Mouse (Mus musculus) heart, adult 9 months (tissue): ENCODE measurements around the gene Eif4h.
A peak's percentile ranks its signal among the peaks of the same experiment; 100 is the strongest.

Experiments used
- DNase-seq, 2 experiments: peaks; one replicate each; pipeline ENCODE4 v3.0.0; 2022; ENCODE audit warnings: low spot score in 2 of 2

Eif4h gene

DNA sequence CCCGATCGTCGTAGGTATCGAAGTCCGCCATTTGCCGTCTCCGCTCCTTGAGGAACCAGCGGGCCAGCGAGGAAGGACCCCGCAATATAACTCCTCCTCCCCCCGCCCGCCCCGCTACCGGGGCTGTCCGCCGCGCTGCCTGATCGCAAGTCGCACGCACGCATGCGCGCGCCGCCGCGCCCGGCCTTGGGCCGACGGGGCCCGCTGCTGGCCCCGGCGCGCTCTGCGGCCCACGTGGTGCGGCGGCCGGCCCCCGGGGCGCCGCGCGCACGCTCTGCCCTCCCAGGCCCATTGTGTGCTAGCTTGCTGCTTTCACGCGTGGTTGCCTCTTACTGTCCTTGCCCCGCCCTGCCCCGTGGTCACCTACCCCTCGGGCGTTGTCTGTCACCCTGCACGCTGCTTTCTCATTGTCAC, at the start of gene Eif4h:
Eif4h (minus strand) TSS at position 222 of the 414 bp plus-strand sequence.
- DNase-seq, result peak; percentile 96 to 97

DNA sequence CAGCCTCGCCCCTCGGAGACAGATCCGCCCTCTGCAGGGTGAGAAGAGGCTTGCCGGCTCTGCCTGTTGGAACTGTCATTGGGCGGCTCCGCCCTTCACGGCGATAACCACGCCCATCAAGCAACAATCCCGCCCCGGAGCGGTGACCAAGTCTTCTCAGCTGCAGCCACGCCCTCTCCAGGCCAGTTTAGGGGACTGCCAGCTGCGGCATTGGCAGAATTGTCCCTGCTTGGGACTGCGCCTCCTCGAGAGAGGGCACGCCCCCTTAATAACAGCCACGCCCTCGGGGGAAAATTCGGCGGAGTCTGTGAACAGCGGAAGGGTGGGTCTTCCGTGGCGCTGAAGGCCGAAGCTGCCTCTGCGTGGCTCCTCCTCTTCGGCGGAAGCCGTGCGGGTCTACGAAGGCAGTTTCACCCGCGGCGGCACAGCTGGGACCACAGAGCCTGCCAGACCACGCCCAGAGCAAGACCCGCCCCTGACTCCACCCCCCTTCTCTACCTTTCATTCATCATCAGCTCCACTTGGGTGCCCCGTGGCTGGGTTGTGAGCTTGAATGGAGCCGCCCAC, 49.5 kb upstream of the Eif4h start:
- DNase-seq, result peak; percentile 99 to 100

DNA sequence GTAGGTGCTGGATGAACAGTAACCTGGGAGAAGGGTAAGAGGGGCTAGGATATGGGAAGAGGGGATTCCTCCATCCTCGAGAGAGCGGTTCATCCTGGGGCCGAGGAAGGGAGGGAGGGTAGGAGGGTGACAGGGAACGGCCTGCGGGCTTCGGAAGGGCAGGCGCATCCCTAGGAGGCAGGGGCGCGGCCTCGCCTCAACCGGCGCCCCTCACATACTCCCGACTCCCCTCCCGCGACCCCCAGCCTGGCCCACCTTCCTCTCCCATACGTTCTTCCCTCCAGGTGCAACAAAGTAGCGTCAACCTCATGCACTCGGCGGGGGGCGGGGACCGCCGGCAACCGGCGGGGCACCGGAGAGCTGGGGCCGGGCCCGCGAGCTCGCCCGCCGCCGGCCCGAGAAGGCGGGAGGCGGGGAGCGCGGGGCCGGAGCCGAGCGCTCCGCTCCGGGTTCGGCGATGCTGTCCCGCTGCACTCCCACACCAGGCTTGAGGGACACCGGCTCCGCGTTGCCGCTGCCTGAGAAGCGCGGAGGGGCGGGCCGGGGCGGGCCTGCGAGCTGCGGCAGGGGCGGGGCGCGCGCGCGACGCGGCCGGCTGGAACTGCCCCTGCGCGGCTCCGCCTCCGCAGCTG, 48.9 kb upstream of the Eif4h start, which contains the start of gene Limk1:
Limk1 (minus strand) TSS at position 513 of the 632 bp plus-strand sequence.
- DNase-seq, result no peak

DNA sequence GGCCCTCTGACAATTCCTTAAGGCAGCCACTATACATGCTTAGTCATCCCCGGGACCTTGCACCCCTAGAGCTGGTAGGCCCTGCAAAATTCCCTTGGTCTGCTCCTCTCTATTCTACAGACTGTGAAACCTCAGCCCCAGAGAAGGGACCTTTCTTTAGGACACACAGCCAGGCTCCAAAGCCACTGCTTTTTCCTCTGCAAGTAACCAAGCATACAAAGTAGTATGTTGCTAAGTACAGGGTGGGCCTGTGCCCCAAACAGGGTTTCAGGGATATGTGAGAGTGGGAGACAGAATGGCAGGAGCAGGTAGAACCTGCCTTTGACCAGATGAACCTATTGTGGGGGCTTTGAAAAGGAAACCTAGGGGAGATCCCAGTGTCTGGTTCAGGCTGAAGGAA, 47.9 kb upstream of the Eif4h start:
- DNase-seq, result no peak

DNA sequence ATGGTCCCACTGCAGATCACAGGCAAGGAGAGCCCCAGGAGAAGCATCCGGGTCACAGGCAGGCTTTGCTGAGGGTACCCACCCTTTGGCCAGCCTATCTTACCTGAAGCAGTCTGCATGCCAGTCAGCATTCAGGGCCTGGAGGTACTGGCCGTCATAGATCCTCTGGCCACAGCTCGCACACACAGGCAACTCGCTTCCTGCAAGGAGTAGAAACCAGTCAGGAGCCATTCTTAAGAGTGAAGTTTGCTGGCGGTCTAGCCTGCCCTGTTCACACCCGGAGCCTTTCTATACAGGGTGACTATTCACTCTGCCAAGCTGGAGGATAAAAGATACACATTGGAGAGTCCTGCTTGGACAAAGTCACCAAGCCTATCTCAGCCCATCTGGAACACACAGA, 47.3 kb upstream of the Eif4h start:
- DNase-seq, result no peak

DNA sequence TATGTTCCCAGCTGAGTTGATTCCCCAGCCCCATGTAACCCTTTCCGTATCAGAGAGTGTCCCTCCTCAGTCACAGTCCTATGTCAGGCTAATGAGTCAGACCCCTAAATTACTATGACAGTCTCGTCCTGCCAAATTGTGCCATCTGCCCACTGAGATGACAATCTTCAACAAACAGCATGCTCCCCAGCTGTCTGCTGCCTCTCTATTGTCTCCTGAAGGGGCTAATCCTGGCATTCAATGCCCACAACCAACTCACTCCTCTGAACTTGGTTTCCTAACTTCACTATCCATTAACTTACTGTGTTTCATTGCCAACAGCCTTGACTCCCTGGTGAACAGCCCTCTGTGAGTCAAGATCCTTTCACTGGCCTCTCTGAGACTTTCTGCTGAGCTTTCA, 45.1 kb upstream of the Eif4h start:
- no peak for DNase-seq

DNA sequence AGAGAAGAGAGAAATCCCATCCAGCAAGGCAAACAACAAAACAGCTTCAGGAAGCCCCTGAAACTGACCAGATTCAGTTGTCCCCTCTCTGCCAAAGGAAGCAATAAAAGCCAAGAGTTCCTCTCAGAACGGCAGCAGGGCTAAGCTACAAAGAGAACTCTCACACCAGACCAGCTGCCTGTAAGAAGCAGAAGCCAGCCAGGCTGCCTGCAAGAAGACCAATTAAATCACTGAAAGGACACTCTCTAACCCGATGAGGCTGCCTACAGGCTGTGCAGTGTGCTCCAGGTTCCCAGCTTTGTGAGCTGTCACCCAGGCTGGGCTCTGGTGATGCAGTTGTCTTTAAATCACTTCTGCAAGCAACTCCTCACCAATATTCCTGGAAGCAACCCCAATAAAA, 44.5 kb upstream of the Eif4h start:
- no peak for DNase-seq

DNA sequence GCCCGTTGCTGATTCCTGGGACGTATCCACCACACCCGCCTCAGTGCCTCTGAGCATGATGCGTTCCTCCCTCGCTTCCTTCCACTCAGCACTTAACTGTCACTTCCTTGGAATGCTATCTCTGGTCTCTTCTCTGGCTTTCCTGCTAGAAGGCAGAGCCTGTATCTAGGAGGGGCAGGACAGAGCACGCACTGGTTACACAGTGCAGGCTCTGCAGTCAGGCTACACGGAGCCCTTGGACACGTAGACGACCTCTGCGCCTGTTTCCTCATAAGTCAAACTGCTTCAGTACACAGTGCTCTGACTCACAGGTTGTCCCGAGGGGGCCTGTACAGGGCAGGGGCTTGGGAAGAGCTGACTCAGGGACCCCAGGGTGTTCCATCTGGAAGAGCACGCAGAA, 40.9 kb upstream of the Eif4h start:
- DNase-seq, result no peak

DNA sequence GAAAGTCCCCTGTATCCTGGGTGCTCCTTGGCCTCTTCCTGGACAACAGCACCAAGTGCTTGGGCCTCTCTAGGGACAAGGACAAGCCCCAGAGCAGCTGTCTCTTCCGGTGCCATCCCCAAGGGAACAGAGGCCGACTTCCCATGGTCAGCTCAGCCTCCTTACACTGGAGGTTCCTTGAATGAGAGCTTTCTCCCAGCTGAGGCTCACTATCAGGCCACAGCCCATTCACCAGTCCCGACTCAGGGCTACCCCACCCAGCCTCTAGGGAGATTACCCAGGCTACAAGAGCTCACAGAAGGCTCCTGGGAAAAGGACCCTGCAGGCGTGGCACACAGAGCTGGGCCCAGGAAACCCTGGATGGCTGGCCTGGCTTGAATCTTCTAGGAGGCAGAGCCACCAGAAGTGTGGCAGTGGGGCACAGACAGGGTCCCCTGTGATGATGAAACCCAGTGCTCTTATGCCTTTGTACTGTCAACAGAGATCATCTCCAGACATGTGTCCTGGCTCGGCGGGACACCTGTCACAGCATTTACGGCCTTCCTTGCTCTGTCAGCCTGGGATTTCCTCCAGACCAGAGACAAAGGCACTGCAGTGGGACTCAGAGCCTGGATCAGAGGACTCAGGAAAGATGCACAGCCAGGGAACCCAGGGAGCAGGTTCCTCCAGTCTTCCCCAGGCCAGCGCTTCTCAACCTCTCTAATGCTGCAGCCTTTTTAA, 39.7 kb upstream of the Eif4h start:
- peak; percentile 50 to 65 for DNase-seq

DNA sequence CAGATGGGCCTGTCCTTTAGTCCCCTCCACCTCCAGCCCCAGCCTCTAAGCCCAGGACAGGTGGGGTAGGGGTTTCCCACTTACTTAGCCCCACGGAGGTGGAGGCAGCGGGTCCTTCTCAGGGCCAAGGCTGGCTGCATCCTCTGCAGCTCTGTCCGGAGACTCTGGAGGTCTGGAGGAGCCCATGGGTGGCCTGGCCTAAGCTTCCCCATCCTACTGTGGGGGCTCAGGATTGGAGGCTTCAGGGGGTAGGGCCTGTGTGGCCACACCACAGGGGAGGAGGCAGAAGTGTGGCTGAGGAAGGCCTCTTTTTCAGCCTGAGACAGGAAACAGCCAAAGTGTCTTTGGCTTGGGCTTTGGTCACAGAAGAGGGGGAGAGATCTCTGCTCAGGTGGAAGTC, 38.7 kb upstream of the Eif4h start:
- peak; percentile 65 to 80 for DNase-seq

DNA sequence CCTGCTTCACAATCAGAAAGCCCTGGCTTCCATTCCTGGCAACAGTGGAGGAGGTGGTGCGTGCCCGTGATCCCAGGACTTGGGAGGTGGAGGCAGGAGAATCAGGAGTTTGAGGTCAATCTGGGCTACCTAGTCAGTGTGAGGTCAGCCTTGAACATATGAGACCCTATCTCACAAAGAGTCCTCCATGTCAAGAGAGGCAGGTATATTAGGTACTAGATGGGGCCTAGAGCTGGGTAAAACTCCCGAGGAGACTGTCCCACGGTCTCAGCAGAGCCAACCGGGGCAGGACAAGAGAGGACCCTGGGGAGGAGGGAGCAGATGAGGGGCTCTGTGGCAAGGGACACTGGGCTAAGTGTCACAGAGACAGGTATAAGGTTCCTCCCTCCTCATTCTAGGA, 38.2 kb upstream of the Eif4h start:
- DNase-seq, result no peak

DNA sequence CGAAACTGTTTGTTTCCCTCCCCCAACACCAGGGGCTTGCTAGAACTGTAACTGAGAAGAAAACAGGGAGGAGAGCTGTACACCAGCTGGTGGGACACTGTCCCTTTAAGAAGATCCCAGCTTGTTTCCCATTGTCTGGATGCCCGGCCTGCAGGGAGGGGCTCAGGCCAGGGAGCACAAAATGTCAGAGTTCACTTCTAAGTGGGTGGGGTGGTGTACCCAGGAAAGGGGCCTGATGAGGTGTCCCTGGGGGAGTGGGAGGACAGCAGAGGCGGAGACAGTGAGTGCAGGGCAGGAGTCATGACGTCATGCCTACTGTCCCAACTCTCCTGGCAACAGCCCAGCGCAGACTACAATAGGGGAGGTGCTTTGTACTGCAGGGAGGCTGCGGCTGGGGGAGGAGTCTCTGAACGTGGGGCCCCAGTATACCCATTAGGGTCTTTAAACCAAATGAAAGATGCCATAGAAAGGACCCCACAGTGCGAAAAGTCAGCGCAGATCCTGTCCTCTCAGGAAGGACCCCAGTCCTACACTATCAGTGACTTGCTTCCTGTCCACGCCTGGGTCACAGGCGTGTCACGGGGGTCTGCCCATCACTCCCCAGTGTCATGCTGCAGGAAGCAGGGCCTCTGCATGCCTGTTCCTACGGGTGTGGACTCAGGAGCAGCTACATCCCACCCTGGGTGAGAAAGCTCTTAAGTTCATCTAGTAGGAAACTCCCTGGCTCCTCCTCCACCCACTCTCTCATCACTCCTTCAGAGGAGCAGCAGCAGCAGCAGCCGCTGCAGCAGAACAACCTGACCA, 36.9 kb upstream of the Eif4h start:
- DNase-seq, result peak; percentile 89

DNA sequence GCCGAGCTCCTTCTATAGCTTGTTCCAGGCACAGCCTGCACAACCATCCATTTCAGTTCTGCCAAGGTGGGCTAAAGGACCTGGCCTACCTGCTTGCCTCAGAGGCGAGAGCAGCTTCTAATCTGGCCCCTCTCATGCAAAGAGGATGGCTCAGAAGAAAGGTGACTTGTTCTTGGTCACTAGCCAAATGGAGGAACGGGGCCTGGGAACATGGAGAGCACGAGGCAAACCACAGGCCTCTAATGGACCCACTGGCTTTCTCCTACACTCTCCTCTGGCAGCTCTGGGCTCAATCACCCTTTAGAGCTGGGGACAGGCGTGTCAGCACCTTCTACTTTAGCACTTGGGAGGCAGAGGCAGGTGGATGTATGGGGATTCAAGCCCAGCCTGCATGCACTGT, 35.7 kb upstream of the Eif4h start:
- no peak for DNase-seq

DNA sequence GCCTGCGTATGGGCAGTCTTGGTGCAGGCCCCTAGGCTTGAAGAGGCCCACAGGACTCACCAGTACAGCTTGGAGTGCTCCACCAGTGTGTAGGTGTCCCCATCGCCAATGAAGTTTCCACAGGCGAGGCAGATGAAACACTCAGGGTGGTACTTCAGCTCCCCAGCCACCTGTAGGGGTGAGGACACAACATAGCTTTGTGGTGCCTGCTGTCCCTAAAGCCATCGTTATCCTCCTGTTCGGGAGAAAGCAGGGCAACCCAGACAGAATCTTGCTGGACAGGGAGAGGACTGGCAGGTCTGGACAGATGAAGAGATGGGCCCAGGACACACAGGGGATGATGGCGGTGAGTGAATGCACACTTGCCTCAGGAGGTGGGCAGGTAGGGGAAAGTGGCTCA, 33.3 kb upstream of the Eif4h start:
- no peak for DNase-seq

DNA sequence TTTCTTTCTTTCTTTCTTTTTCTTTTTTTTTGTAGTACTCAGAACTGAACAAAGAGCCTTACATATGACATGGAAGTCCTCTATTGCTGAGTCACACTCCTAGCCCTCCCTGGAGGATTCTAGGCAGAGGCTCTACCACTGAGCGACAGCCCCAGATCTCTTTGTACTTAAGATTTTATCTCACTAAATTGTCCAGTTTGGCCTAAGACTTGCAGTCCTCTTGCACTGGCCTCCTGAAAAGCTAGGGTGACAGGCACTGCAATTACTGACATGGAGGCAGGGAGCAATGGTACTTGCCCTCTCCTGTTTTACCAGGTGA, 32.9 kb upstream of the Eif4h start:
- DNase-seq, result no peak

DNA sequence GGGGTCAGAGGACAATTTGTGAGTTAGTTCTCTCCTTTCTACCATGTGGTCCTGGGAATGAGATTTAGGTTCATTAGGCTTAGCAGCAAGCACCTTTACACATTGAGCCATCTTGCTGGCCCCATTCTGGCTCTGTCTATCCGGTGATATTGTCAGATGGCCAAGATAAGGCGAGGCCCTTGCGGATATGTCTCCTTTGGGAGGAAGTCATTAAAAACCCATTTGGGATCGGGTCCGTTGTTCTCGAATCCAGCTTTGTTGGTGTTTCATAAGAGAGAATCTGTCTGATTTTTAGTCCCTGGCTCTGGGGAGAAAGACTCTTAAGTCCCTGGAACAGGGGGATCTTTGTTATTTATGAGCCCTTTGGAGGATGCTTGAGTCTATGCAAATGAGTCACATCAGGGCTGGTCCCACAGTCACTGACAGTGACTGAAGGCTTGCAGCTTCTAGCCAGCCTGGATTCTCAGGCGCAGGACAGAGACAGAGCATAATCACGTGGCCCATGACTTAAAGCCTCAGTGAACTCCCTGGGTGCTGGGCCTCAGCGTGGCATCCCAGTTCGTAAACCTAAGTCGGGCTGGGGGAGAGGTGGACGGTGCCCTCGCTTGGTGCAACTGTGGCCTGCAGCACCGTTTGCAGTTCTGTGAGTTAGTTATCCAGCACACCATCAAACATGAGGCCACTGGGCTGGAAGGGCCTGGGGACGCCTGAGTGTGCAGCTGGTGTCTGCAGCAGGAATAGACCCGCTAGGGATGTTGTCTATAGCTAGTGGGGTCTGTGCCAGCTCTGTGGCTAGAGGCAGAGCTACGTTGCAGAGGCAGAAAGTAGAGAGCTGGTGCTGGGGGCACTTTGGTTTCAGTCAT, 32.3 kb upstream of the Eif4h start:
- peak in 1 of 2 experiments; percentile 15 for DNase-seq

DNA sequence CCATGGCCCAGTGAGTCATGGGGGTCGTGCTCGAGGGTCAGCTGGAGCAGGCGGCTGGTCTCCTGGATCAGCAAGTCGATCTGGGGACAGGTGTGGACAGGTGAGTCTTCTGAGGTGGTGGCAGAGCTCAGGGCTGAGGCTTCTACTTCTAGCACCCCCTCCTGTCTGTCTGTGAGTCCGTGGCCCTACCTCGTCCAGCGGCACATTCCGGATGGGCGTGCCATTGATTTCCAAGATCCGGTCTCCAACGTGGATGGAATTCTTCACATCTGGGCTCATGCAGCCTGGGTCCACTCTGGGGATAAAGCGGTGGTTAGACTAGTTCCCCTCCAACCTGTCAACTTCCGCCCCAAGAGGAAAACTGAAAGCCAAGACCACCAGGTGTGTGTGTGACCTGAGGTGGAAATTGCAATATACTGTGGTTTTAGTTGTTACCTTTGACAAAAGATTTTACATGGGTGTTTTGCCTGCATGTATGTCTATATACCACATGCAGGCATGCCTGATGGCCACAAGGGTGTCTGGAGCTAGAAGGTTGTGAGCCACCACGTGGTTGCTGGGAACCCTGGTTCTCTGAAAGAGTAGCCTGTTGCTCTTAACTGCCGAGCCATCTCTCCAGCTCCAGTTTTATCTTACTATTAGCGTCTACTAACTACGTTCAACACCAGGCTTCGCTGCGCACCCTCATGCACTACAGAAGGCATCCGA, 29.9 kb upstream of the Eif4h start:
- DNase-seq, result no peak

DNA sequence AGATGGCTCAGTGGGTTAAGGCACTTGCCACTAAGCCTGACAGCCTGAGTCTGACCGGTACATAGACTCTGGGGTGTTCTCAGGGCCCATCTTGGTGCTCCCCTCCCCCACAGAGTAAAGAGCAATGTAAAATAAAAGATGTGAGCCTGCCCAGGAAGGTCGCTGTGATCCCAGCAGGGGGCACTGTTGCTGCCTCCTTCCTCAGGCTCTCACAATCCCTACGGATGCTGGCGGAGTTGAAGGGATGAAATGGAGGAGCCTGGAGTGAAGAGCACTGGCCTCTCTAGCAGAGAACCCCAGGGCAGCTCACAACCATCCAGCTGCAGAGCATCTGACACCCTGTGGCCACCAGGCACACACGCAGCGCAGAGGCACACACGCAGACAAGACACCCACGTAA, 29.2 kb upstream of the Eif4h start:
- peak in 1 of 2 experiments; percentile 21 for DNase-seq

DNA sequence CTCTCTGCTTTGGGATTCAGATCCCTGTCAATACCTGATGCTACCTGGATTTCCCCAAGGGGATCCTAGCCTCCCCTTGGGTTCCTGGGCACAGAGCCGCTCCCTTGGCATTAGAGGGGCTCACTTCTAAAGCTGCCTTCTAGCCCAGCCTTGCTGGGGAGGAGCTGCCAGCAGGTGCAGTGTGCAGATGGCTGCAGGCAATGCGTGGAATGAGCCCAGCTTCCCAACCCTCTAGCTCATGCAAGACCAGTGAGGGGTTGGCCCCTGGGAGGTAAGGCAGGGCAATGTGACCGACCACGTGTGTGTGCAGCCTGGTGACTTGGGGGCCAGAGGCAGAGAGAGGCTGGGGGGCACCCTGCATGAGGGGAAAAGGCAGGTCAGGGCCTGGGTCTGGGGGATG, 17.4 kb upstream of the Eif4h start:
- no peak for DNase-seq

DNA sequence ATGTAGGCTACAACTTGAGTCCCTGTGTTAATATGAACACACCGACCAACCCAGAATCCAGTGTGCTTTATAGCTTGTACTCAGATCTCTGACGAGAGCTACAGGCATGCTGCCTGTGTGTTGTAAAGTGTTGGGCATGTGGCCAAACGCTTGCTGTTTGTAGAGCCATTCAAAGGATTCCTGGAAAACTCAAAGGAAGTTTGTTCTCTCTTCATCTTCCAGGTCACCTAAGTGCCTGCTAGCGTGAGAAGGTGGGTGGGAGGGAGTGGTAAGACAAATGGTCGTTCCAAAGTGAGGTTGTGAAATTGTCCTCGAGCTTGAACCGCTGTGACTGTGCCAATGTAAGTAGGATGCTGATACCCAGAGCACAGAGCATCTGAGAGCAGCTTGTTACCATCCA, 12.7 kb upstream of the Eif4h start:
- no peak for DNase-seq

DNA sequence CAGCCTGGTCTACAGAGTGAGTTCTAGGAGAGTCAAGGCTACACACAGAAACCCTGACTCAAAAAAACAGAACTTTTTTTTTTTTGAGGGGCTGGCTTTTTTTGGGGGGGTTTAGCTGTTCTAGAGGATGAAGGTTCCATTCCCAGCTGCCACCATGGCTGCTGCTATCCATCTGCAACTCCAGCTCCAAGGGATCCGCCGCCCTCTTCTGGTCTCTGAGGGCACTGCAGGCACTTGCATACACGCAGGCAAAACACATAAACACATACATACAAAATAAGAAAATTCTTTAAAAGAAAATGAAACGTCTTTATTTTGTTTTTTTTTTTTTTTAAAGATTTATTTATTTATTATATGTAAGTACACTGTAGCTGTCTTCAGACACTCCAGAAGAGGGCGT, 11.6 kb upstream of the Eif4h start:
- peak in 1 of 2 experiments; percentile 26 for DNase-seq
